Mouse (Mus musculus) liver, embryonic 15.5 days (tissue): ENCODE results near the gene Gfi1b. TPM values are rescaled to one million over a fixed set of nuclear protein-coding genes. Genes with fewer than 3 reads are reported as not detected.

ENCODE experiments used
- ATAC-seq: fragments of 200-750 bp; cut with Nextera tagmentation; 2 replicates; pipeline ENCODE4 v1.8.0; 2017; ENCODE audit warnings: moderate number of reproducible peaks, mild to moderate bottlenecking, moderate library complexity; ENCODE audit not compliant: insufficient read depth
- H3K27ac ChIP-seq: fragments of 300-500 bp; sonication (generic); replicated peaks from 2 replicates; pipeline ENCODE4 v1.5.1; 2015; ENCODE audit warnings: mild to moderate bottlenecking, inconsistent platforms
- H3K27me3 ChIP-seq: fragments of 300-500 bp; sonication (generic); 2 replicates; pipeline ENCODE4 v1.6.1; 2015; ENCODE audit warnings: mild to moderate bottlenecking, inconsistent platforms
- H3K36me3 ChIP-seq: fragments of 300-500 bp; sonication (generic); replicated peaks from 2 replicates; pipeline ENCODE4 v1.6.1; 2015; ENCODE audit warnings: moderate library complexity, mild to moderate bottlenecking, inconsistent platforms
- H3K4me1 ChIP-seq: fragments of 300-500 bp; sonication (generic); replicated peaks from 2 replicates; pipeline ENCODE4 v1.6.1; 2015; ENCODE audit warnings: inconsistent platforms
- H3K4me2 ChIP-seq: fragments of 300-500 bp; sonication (generic); 2 replicates; pipeline ENCODE4 v1.6.1; 2015; ENCODE audit warnings: moderate library complexity, mild to moderate bottlenecking, inconsistent platforms
- H3K4me3 ChIP-seq: fragments of 300-500 bp; sonication (generic); replicated peaks from 2 replicates; pipeline ENCODE4 v1.5.1; 2015; ENCODE audit warnings: mild to moderate bottlenecking, inconsistent platforms
- H3K9ac ChIP-seq: fragments of 300-500 bp; sonication (generic); 2 replicates; pipeline ENCODE4 v1.6.1; 2015; ENCODE audit warnings: moderate library complexity, mild to moderate bottlenecking, inconsistent platforms
- H3K9me3 ChIP-seq: fragments of 300-500 bp; sonication (generic); replicated peaks from 2 replicates; pipeline ENCODE4 v1.6.1; 2016; ENCODE audit warnings: inconsistent platforms
- WGBS: fragments of 180-500 bp; shearing (Covaris S2); methylation state at CpG from one replicate; pipeline ENCODE4 v1.1.7; 2015; ENCODE audit warnings: mixed read lengths; ENCODE audit not compliant: insufficient replicate concordance; 5-methylcytosine and 5-hydroxymethylcytosine counted together
- polyA plus RNA-seq: library from polyadenylated mRNA; unstranded; fragments of >200 nt; fragmentation: Nextera tagmentation; extraction: Ambion mirVana; gene quantifications from 2 replicates; pipeline ENCODE4 v1.2.1, GENCODE M21; 2015

The Gfi1b gene
- 88.2 and 91.9 TPM in 2 replicates for polyA plus RNA-seq

GRCm38 (mm10) chr2:28621664-28622171 is at the start of gene Gfi1b:
TSS of gene Gfi1b (minus strand) at chr2:28621982.
- Histone ChIP-seq H3K4me2 (peak within 1 kb of the TSS; percentile 74), H3K9ac (peak within 1 kb of the TSS; percentile 79), H3K9me3 (no peaks in the 10 kb centered on the region), H3K27me3 (no peaks in the 10 kb centered on the region; the same call in 1 of the 2 replicates), H3K36me3 (peaks cover 19% of the 10 kb centered on the region), H3K27ac (peak within 1 kb of the TSS; percentile 97), H3K4me3 (peak within 1 kb of the TSS; percentile 80), H3K4me1 (peaks cover 51% of the 10 kb centered on the region)
- no peak for ATAC-seq
- WGBS: 2% methylated on average over 16 of the region's 16 CpGs

- Histone ChIP-seq H3K4me3 (no peak overlapping the region), H3K9me3 (no peaks in the 10 kb centered on the region), H3K27me3 (no peaks in the 10 kb centered on the region), H3K9ac (no peak overlapping the region), H3K36me3 (peaks cover 88% of the 10 kb centered on the region), H3K4me1 (0 out of 2 replicates have a peak, but pooled peaks cover 4% of the 10 kb centered on the region), H3K4me2 (no peak overlapping the region), H3K27ac (no peak overlapping the region)
- ATAC-seq: no peak
- 60% methylated on average over 2 of the region's 2 CpGs for WGBS
Measured at GRCm38 (mm10) chr2:28671438-28671837, 49.7 kb upstream of the Gfi1b start.

- H3K9ac ChIP-seq: no peak overlapping the region
- H3K4me3 ChIP-seq: no peak overlapping the region
- H3K4me2 ChIP-seq: no peak overlapping the region
- no peak overlapping the region for H3K27ac ChIP-seq
- no peaks in the 10 kb centered on the region for H3K9me3 ChIP-seq
- 82% methylated on average over 3 of the region's 3 CpGs for WGBS
- H3K36me3 ChIP-seq: peaks cover 89% of the 10 kb centered on the region
- no peaks in the 10 kb centered on the region for H3K27me3 ChIP-seq
- ATAC-seq: no peak
- peaks cover 9% of the 10 kb centered on the region for H3K4me1 ChIP-seq
Measured at GRCm38 (mm10) chr2:28665818-28666217, 44.0 kb upstream of the Gfi1b start.

GRCm38 (mm10) chr2:28662891-28663290 is 41.1 kb upstream of the Gfi1b start:
- peak; percentile 62 for ATAC-seq
- Histone ChIP-seq H3K36me3 (peaks cover 93% of the 10 kb centered on the region), H3K27ac (no peak overlapping the region), H3K27me3 (no peaks in the 10 kb centered on the region), H3K9ac (no peak overlapping the region), H3K9me3 (no peaks in the 10 kb centered on the region), H3K4me3 (no peak overlapping the region), H3K4me2 (no peak overlapping the region), H3K4me1 (peaks cover 9% of the 10 kb centered on the region)
- 64% methylated on average over 3 of the region's 3 CpGs for WGBS

DNA sequence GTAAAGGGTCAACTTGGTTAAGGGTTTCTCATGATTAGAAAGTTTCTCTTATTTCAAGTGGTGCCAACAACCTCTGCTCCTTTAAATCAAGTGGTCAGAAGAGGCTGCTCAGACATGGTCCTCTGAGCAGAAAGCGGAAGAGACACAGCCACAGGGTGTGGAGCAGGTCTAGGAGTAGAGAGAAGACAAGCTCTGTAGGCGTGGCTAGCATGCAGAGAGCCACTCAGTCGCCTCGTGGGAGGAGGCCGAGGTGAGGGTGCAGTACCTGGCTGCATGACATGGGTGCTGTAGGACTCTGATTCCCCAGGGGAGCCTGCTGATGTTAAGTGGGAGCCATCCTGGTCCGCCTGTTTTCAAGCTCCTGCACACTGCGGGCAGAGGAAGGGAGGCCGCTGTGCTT is 34.4 kb upstream of the Gfi1b start:
- no peak overlapping the region for H3K9ac ChIP-seq
- H3K4me3 ChIP-seq: no peak overlapping the region
- H3K36me3 ChIP-seq: peaks cover 43% of the 10 kb centered on the region
- no peak for ATAC-seq
- no peak overlapping the region for H3K4me2 ChIP-seq
- 71% methylated on average over 8 of the region's 8 CpGs for WGBS
- H3K4me1 ChIP-seq: no peaks in the 10 kb centered on the region
- H3K27me3 ChIP-seq: no peaks in the 10 kb centered on the region
- no peaks in the 10 kb centered on the region for H3K9me3 ChIP-seq
- no peak overlapping the region for H3K27ac ChIP-seq

DNA sequence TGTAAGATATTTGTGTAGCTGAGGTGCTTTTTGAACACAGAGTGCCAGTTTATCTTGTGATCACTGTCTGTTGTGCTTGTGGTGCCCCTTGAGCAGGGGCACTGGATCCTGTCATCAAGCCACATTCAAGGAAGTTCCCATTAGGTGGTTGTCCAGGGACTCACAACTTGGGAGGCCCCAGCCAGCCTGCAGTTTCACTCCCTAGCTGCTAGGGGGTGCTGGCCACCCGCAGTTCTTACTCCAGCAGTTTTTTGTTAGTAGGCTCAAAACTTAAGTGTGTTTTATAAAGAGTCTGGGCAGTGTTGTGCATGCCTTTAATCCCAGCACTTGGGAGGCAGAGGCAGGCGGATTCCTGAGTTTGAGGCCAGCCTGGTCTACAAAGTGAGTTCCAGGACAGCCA is 32.5 kb upstream of the Gfi1b start:
- WGBS: 40% methylated on average over 2 of the region's 2 CpGs

DNA sequence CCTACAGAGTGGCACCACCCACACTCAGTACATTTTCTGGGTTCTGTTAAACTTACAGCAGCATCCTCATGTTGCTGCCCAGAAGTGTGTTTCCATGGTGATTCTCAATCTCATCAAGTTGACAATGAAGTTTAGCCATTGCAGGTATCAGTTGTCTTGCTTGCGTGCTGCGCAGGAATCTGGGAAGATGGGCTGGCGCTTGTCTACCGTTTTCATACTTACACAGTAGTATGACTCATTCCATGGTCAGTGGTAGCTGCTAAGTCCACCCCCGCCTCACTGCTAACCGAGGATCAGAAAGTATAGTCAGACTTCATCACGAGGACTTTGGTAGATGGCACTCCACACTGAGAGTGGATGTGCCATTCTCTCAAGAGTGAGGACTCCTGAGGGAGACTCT is 31.6 kb upstream of the Gfi1b start:
- no peaks in the 10 kb centered on the region for H3K27me3 ChIP-seq
- no peak for ATAC-seq
- no peaks in the 10 kb centered on the region for H3K4me1 ChIP-seq
- no peaks in the 10 kb centered on the region for H3K9me3 ChIP-seq
- H3K9ac ChIP-seq: no peak overlapping the region
- no peak overlapping the region for H3K4me2 ChIP-seq
- WGBS: 82% methylated on average over 7 of the region's 7 CpGs
- H3K4me3 ChIP-seq: no peak overlapping the region
- H3K36me3 ChIP-seq: peaks cover 15% of the 10 kb centered on the region
- no peak overlapping the region for H3K27ac ChIP-seq

More for the DNA sequence above, 32.5 kb upstream of the Gfi1b start:
- Histone ChIP-seq H3K9me3 (no peaks in the 10 kb centered on the region), H3K9ac (no peak overlapping the region), H3K4me3 (no peak overlapping the region), H3K36me3 (peaks cover 25% of the 10 kb centered on the region), H3K27me3 (no peaks in the 10 kb centered on the region), H3K4me2 (no peak overlapping the region), H3K4me1 (no peaks in the 10 kb centered on the region), H3K27ac (no peak overlapping the region)
- no peak for ATAC-seq

DNA sequence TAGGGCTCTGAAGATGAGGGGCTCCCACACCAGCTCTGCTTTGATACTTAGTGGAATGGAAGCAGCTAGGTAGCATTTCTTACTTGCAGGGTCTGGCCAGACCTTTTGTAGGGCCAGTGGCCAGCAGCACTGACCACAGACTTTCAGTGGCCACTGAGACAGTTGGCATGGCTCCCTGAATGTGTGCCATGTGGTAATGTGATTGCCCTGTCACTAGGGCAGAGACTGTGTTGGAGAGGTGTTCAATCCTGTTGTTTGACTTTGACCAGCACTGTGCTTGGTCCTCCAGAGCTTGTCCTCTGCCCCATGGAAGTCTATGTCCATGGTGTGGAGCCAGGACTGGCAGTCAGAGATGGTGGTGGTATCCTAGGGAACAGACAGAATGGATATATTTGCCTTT is 28.7 kb upstream of the Gfi1b start:
- no peak for ATAC-seq

GRCm38 (mm10) chr2:28643081-28643480 is 21.3 kb upstream of the Gfi1b start:
- H3K9me3 ChIP-seq: no peaks in the 10 kb centered on the region
- H3K27ac ChIP-seq: no peak overlapping the region
- H3K4me3 ChIP-seq: no peak overlapping the region
- ATAC-seq: no peak
- H3K4me2 ChIP-seq: no peak overlapping the region
- WGBS: 79% methylated on average over 3 of the region's 3 CpGs
- no peak overlapping the region for H3K9ac ChIP-seq
- H3K36me3 ChIP-seq: no peaks in the 10 kb centered on the region
- peaks cover 56% of the 10 kb centered on the region for H3K4me1 ChIP-seq
- no peaks in the 10 kb centered on the region for H3K27me3 ChIP-seq

More for the DNA sequence above, 28.7 kb upstream of the Gfi1b start:
- H3K4me1 ChIP-seq: peaks cover 8% of the 10 kb centered on the region; the same call in 1 of the 2 replicates
- no peaks in the 10 kb centered on the region for H3K27me3 ChIP-seq
- H3K27ac ChIP-seq: no peak overlapping the region
- H3K36me3 ChIP-seq: peaks cover 5% of the 10 kb centered on the region; the same call in 1 of the 2 replicates
- H3K4me3 ChIP-seq: no peak overlapping the region
- H3K9ac ChIP-seq: no peak overlapping the region
- H3K9me3 ChIP-seq: no peaks in the 10 kb centered on the region
- no peak overlapping the region for H3K4me2 ChIP-seq

DNA sequence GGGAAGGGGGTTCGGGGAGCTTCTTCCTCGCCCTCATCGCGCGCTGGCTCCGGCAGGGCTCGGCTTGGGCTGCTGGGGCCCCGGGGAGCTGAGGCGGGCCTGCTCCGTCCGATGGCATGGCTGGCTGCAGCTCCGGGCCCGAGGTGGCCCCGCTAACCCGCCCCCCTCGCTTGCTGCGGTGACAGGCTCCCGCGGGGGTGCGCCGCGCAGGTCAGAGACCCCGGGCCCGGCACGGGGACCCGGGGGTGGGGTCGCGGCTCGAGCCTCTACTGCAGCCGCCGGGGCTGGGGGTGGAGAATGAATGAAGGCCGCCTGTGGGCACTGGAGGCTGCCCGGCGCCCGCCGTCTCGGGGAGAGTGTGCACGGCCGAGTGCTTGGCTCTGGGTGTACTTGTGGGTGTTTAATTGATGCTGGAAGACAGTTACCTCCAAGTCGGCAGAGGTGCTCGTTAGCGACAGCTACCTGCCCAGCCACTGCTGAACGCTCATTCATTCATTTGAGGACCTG is 19.7 kb upstream of the Gfi1b start:
- Histone ChIP-seq H3K27ac (peak overlapping the region; percentile 91), H3K9ac (peak overlapping the region; percentile 86), H3K4me3 (peak overlapping the region; percentile 99), H3K4me1 (peaks cover 55% of the 10 kb centered on the region), H3K27me3 (no peaks in the 10 kb centered on the region), H3K36me3 (no peaks in the 10 kb centered on the region), H3K4me2 (peak overlapping the region; percentile 89), H3K9me3 (no peaks in the 10 kb centered on the region)
- ATAC-seq: peak; percentile 31
- under 1% methylated on average over 43 of the region's 43 CpGs for WGBS

- Histone ChIP-seq H3K4me2 (peak within 1 kb of the TSS; percentile 89), H3K27ac (peak within 1 kb of the TSS; percentile 91), H3K9ac (peak within 1 kb of the TSS; percentile 86), H3K9me3 (no peaks in the 10 kb centered on the region), H3K36me3 (no peaks in the 10 kb centered on the region), H3K4me3 (peak within 1 kb of the TSS; percentile 99), H3K4me1 (peaks cover 49% of the 10 kb centered on the region), H3K27me3 (no peaks in the 10 kb centered on the region; the same call in 1 of the 2 replicates)
- ATAC-seq: peak; percentile 93
- 2% methylated on average over 45 of the region's 47 CpGs for WGBS
Measured at GRCm38 (mm10) chr2:28640461-28641424, 19.0 kb upstream of the Gfi1b start, which contains the start of gene Tsc1. TSS of gene Tsc1 (plus strand) at chr2:28641228.
